Mouse (Mus musculus): ENCODE data around the gene L3mbtl4. TPM values are rescaled to one million over a fixed set of nuclear protein-coding genes. Genes with fewer than 3 reads are reported as not detected.
"Not testable (repeated sequence)": the region's sequence is repeated elsewhere in the genome, so short reads cannot be mapped to it uniquely, and the experiment has no call there.

Gene L3mbtl4
- polyA plus RNA-seq, 1 experiment from 2014 or later: 0.32 TPM

DNA sequence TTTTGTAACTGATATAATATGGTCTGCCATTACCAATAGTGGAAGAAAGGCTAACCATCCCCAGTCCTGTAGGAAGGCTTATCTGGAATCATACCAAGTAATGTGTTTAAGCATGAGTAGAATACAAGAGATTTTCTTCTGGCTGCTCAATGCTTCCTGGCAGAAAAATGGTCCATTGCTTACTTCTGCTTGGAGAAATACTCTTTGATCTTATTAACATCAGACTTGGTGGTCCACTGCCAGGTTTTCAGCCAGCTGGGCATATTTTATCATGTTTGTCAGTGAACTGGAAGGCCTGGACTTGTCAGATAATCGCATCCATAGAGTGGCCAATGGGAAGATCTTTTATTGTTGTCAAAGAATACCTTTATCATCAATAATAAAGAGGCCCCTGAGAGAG, 97.5 kb downstream of the L3mbtl4 start:
- 81% methylated on average over 1 of the region's 1 CpGs for WGBS
- no peak for ATAC-seq (ENCODE audit: insufficient read depth)
- Histone ChIP-seq H3K36me3 (ENCODE audit: insufficient read depth) (no peaks in the 10 kb centered on the region), H3K4me2 (no peak overlapping the region), H3K4me3 (ENCODE audit: low read depth, low read length) (no peak overlapping the region), H3K27ac (ENCODE audit: low read depth) (no peak overlapping the region), H3K4me1 (ENCODE audit: insufficient read depth) (no peaks in the 10 kb centered on the region), H3K9ac (no peak overlapping the region), H3K9me3 (ENCODE audit: low read depth, low read length) (no peaks in the 10 kb centered on the region), H3K27me3 (ENCODE audit: insufficient read depth, low read length) (no peaks in the 10 kb centered on the region)
- TF ChIP-seq CTCF (IDR thresholded peaks at IDR 0.05; ENCODE audit: low read depth): no peak
- DNase-seq: no peak

DNA sequence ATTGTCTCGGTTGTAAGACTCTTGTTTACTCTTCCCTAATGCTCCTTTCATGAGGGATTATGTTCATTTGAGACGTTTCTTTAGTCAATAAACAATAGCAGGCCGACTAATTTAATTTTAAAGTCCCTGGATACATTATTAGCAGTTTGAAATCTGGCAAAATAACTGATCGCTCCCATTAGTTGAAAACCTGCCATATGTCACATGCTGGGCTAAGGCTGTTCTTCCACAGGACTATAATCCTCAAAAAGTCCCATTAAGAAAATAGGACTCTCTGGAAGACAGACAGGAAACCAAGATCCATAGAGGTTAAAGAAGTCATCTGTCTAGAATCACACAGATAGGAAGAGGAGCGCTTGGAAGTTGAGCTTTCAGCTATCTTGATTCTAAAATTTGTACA, 114.9 kb downstream of the L3mbtl4 start:
- DNase-seq: no peak
- Histone ChIP-seq H3K4me3 (ENCODE audit: low read depth, low read length) (no peak overlapping the region), H3K9me3 (ENCODE audit: low read depth, low read length) (no peaks in the 10 kb centered on the region), H3K27ac (ENCODE audit: low read depth) (no peak overlapping the region), H3K27me3 (ENCODE audit: insufficient read depth, low read length) (no peaks in the 10 kb centered on the region), H3K4me1 (ENCODE audit: insufficient read depth) (no peaks in the 10 kb centered on the region), H3K4me2 (no peak overlapping the region), H3K36me3 (ENCODE audit: insufficient read depth) (no peaks in the 10 kb centered on the region), H3K9ac (no peak overlapping the region)
- no peak for ATAC-seq (ENCODE audit: insufficient read depth)
- WGBS: 52% methylated on average over 5 of the region's 5 CpGs
- no peak for TF ChIP-seq CTCF (IDR thresholded peaks at IDR 0.05; ENCODE audit: low read depth)

DNA sequence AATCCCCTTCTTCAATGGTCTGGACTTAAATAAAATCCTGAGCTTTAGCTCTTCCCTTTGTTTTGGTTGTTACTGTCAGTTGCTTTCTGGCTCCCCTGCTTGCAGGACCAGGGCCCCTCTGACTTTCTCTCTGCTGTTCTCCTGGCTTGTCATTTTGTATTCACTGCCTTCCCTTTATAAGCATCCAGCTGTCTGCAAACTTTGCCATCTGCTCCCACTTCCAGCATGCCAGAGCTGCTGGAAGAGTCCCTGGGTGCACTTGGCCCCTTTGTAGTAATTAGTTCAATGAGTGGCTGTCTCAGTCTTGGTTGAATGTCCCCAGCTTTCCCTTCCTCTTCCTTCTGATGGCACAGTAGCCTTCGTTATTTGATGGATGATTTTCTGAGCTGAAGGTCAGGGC, 132.4 kb downstream of the L3mbtl4 start:
- H3K9me3 ChIP-seq (ENCODE audit: low read depth, low read length): no peaks in the 10 kb centered on the region
- H3K36me3 ChIP-seq (ENCODE audit: insufficient read depth): no peaks in the 10 kb centered on the region
- TF ChIP-seq CTCF (IDR thresholded peaks at IDR 0.05; ENCODE audit: low read depth): no peak
- 64% methylated on average over 1 of the region's 1 CpGs for WGBS
- ATAC-seq (ENCODE audit: insufficient read depth): no peak
- H3K4me2 ChIP-seq: no peak overlapping the region
- H3K4me3 ChIP-seq (ENCODE audit: low read depth, low read length): no peak overlapping the region
- H3K27me3 ChIP-seq (ENCODE audit: insufficient read depth, low read length): no peaks in the 10 kb centered on the region
- H3K27ac ChIP-seq (ENCODE audit: low read depth): no peak overlapping the region
- DNase-seq: no peak
- no peaks in the 10 kb centered on the region for H3K4me1 ChIP-seq (ENCODE audit: insufficient read depth)
- no peak overlapping the region for H3K9ac ChIP-seq

DNA sequence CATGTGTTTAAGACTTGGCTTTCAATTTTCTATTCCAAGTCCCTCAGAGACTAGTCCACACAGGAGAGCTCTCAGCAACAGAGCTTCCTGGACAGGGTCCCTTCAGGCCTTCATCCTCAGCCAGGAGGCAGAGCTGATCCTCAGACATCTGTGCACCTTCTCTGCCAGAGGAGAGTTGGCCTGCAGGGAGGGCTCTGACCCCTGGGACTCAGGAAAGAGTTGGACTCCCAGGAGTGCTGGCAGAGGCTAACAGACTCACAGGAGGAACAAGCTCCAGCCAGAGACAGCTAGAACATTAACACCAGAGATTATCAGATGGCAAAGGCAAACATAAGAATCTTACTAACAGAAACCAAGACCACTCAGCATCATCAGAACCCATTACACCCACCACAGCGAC, 133.5 kb downstream of the L3mbtl4 start:
- H3K9me3 ChIP-seq (ENCODE audit: low read depth, low read length); H3K4me3 ChIP-seq (ENCODE audit: low read depth, low read length); H3K4me1 ChIP-seq (ENCODE audit: insufficient read depth); H3K4me2 ChIP-seq; DNase-seq; ATAC-seq (ENCODE audit: insufficient read depth); H3K36me3 ChIP-seq (ENCODE audit: insufficient read depth); H3K27ac ChIP-seq (ENCODE audit: low read depth); H3K9ac ChIP-seq; H3K27me3 ChIP-seq (ENCODE audit: insufficient read depth, low read length): not testable (repeated sequence)
- WGBS: 56% methylated on average over 1 of the region's 1 CpGs

DNA sequence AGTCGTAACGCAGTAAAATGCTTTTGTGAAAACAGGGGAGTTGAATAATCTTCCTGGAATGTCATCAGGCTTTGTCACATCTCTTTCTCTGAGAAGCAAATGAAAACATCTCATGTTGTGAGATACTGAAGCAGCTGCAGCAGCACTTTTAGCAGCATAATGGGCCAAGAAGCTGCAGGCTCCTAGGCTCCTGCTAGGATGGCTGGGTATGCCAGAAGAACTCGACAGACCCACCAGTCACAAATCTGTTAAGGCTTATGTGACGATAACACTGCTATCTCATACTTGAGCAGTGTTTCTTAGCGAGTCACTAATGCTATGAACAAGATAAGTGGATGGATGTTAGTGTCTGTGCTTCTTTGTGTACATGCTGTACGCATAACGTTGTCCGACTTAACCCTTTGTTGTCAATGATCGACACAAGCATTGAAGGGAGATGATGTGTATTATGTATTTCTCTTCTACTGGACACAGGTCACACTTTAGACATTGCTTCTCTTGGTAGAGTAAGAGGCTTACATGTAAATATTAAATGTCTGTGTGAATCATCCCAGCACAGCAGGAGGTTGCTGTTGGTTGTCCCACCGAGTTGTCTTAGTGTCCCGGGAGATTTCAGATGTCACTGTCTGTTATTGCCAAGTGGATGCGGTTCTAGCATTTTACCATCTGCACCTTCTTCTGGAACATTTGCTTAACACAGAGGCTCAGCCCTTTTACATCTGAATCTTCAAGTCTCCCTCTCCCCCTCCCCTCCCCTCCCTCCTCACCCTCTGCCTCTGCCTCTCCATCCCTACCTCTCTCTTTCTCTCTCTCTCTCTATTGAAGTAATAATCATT, 149.3 kb downstream of the L3mbtl4 start:
- DNase-seq (peak; percentile 9), ATAC-seq (ENCODE audit: insufficient read depth) (no peak)
- H3K27me3 ChIP-seq (ENCODE audit: insufficient read depth, low read length): no peaks in the 10 kb centered on the region
- WGBS: 52% methylated on average over 12 of the region's 12 CpGs
- no peak overlapping the region for H3K27ac ChIP-seq (ENCODE audit: low read depth)
- H3K9me3 ChIP-seq (ENCODE audit: low read depth, low read length): no peaks in the 10 kb centered on the region
- TF ChIP-seq CTCF (IDR thresholded peaks at IDR 0.05; ENCODE audit: low read depth): no peak
- no peaks in the 10 kb centered on the region for H3K4me1 ChIP-seq (ENCODE audit: insufficient read depth)
- H3K4me3 ChIP-seq (ENCODE audit: low read depth, low read length): no peak overlapping the region
- H3K4me2 ChIP-seq: no peak overlapping the region
- H3K36me3 ChIP-seq (ENCODE audit: insufficient read depth): no peaks in the 10 kb centered on the region
- no peak overlapping the region for H3K9ac ChIP-seq

- DNase-seq: no peak
- no peak overlapping the region for H3K27ac ChIP-seq (ENCODE audit: low read depth)
- TF ChIP-seq CTCF (IDR thresholded peaks at IDR 0.05; ENCODE audit: low read depth): no peak
- H3K36me3 ChIP-seq (ENCODE audit: insufficient read depth): no peaks in the 10 kb centered on the region
- H3K9me3 ChIP-seq (ENCODE audit: low read depth, low read length): no peaks in the 10 kb centered on the region
- H3K27me3 ChIP-seq (ENCODE audit: insufficient read depth, low read length): no peaks in the 10 kb centered on the region
- H3K9ac ChIP-seq: no peak overlapping the region
- H3K4me3 ChIP-seq (ENCODE audit: low read depth, low read length): no peak overlapping the region
- no peaks in the 10 kb centered on the region for H3K4me1 ChIP-seq (ENCODE audit: insufficient read depth)
- 72% methylated on average over 5 of the region's 5 CpGs for WGBS
- H3K4me2 ChIP-seq: no peak overlapping the region
- ATAC-seq (ENCODE audit: insufficient read depth): no peak
Measured at GRCm38 (mm10) chr17:68433576-68433975, 160.0 kb downstream of the L3mbtl4 start.

DNA sequence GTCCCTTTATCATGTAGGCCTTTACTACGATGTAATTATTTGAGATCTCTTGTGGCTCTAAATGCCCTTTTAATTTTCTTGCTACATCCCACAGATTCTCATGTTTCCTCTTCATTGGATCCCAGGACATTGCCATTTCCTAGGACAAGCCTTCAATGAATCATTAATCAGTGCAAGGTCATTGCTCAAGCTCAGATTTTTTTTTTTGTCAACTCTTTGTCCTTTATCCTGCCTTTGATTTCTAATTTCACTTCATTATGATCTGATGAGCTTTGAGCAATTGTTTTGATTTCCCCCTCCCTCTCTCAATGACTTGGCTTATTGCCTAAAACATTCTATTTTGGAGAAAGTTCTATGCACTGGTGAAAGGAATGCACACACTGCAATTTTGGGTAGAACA, 177.3 kb downstream of the L3mbtl4 start:
- DNase-seq (peak; percentile 13), ATAC-seq (ENCODE audit: insufficient read depth) (no peak)
- Histone ChIP-seq H3K9me3 (ENCODE audit: low read depth, low read length) (no peaks in the 10 kb centered on the region), H3K4me3 (ENCODE audit: low read depth, low read length) (no peak overlapping the region), H3K36me3 (ENCODE audit: insufficient read depth) (no peaks in the 10 kb centered on the region), H3K27ac (ENCODE audit: low read depth) (no peak overlapping the region), H3K4me2 (no peak overlapping the region), H3K27me3 (ENCODE audit: insufficient read depth, low read length) (no peaks in the 10 kb centered on the region), H3K9ac (no peak overlapping the region), H3K4me1 (ENCODE audit: insufficient read depth) (no peaks in the 10 kb centered on the region)
- WGBS: 82% methylated on average over 1 of the region's 1 CpGs
- TF ChIP-seq CTCF (IDR thresholded peaks at IDR 0.05; ENCODE audit: low read depth): no peak

All from lung, embryonic 14.5 days (tissue).